ENCODE assay signal across 9 mouse cellular contexts in genomic region chr14:100281734-100282133, GRCm38 (mm10). TPM values are rescaled to one million over a fixed set of nuclear protein-coding genes. Genes with fewer than 3 reads are reported as not detected.
A peak's percentile ranks its signal among the peaks of the same experiment; 100 is the strongest.
DNase-seq lines count a peak whose midpoint lies in the region; ATAC-seq and TF ChIP-seq lines count a peak whose summit lies in the region.
"Had no signal": no experiment of that assay in that cellular context is flagged by ENCODE, and none has a peak within 500 bp of the region (broad histone marks: within the 10 kb centered on the region; RNA-seq: fewer than 3 reads in every experiment).

No protein-coding gene starts in this region.

- no peak for DNase-seq in hindbrain, embryonic 10.5 days (ENCODE audit: low spot score)
- DNase-seq in embryonic facial prominence, embryonic 10.5 days (ENCODE audit: low spot score), result no peak
- DNase-seq in hindbrain, embryonic 14.5 days (ENCODE audit: low spot score), result no peak
- DNase-seq in urinary bladder, adult 18-20 months (ENCODE audit: low spot score in 2 of 2), result no peak
- no peak for DNase-seq in cerebellum, adult 2 months
- no peak for DNase-seq in lung, postnatal 10 days

- H3K4me3 ChIP-seq in hindbrain, embryonic 13.5 days, result peak overlapping the region; percentile 5; the same call in 1 of the 2 replicates
- no peak overlapping the region for H3K4me3 ChIP-seq in hindbrain, embryonic 10.5 days
- H3K4me3 ChIP-seq in embryonic facial prominence, embryonic 10.5 days, result peak overlapping the region; percentile 78; the same call in 1 of the 2 replicates
- no peak overlapping the region; the same call in 1 of the 2 replicates for H3K4me3 ChIP-seq in hindbrain, embryonic 14.5 days (replicated peaks; ENCODE audit: low read length)
- peak overlapping the region; percentile 4; the same call in 1 of the 2 replicates for H3K4me3 ChIP-seq in midbrain, embryonic 12.5 days
- H3K4me3 ChIP-seq in cerebellum, adult 2 months (replicated peaks; ENCODE audit: insufficient read depth, low read depth, low read length), result no peak overlapping the region
- H3K4me3 ChIP-seq: megakaryocyte, embryonic 14.5 days had no signal

- H3K27me3 ChIP-seq in hindbrain, embryonic 13.5 days, result no peaks in the 10 kb centered on the region
- H3K27me3 ChIP-seq in hindbrain, embryonic 10.5 days (ENCODE audit: insufficient read depth, poor library complexity, severe bottlenecking), result peaks cover 10% of the 10 kb centered on the region; the same call in 1 of the 2 replicates
- H3K27me3 ChIP-seq in embryonic facial prominence, embryonic 10.5 days (replicated peaks; ENCODE audit: low read depth, poor library complexity, severe bottlenecking), result no peaks in the 10 kb centered on the region; the same call in 1 of the 2 replicates
- H3K27me3 ChIP-seq in hindbrain, embryonic 14.5 days (ENCODE audit: control insufficient read depth, insufficient read depth, low read length), result no peaks in the 10 kb centered on the region
- H3K27me3 ChIP-seq in midbrain, embryonic 12.5 days, result no peaks in the 10 kb centered on the region
- H3K27me3 ChIP-seq in cerebellum, adult 2 months (ENCODE audit: control insufficient read depth, insufficient read depth, low read length), result no peaks in the 10 kb centered on the region

- ATAC-seq in hindbrain, embryonic 13.5 days (ENCODE audit: low FRiP score), result no peak
- ATAC-seq in hindbrain, embryonic 14.5 days (ENCODE audit: low FRiP score), result no peak
- ATAC-seq in midbrain, embryonic 12.5 days (ENCODE audit: low FRiP score, low read depth), result no peak

- no peak overlapping the region; the same call in 1 of the 2 replicates for H3K9ac ChIP-seq in hindbrain, embryonic 13.5 days
- peak overlapping the region; percentile 25 for H3K9ac ChIP-seq in hindbrain, embryonic 14.5 days
- no peak overlapping the region for H3K9ac ChIP-seq in midbrain, embryonic 12.5 days (replicated peaks)

- TF ChIP-seq CTCF in cerebellum, adult 2 months (IDR thresholded peaks at IDR 0.05; ENCODE audit: borderline replicate concordance, insufficient read depth, low read depth, low read length), result no peak

- no peak overlapping the region for H3K27ac ChIP-seq in hindbrain, embryonic 13.5 days
- H3K27ac ChIP-seq in hindbrain, embryonic 10.5 days, result no peak overlapping the region
- no peak overlapping the region for H3K27ac ChIP-seq in embryonic facial prominence, embryonic 10.5 days (replicated peaks)
- no peak overlapping the region for H3K27ac ChIP-seq in hindbrain, embryonic 14.5 days
- no peak overlapping the region for H3K27ac ChIP-seq in midbrain, embryonic 12.5 days (replicated peaks)
- no peak overlapping the region for H3K27ac ChIP-seq in cerebellum, adult 2 months (ENCODE audit: insufficient read depth, low read length)

- TF ChIP-seq POLR2A in cerebellum, adult 2 months (IDR thresholded peaks at IDR 0.05; ENCODE audit: borderline replicate concordance, insufficient read depth, low read length), result no peak

- H3K4me2 ChIP-seq in hindbrain, embryonic 13.5 days, result peak overlapping the region; percentile 40
- peak overlapping the region; percentile 88 for H3K4me2 ChIP-seq in hindbrain, embryonic 14.5 days (replicated peaks)
- peak overlapping the region; percentile 35 for H3K4me2 ChIP-seq in midbrain, embryonic 12.5 days (replicated peaks)

- no peaks in the 10 kb centered on the region for H3K36me3 ChIP-seq in hindbrain, embryonic 13.5 days
- no peaks in the 10 kb centered on the region for H3K36me3 ChIP-seq in hindbrain, embryonic 10.5 days
- peaks cover 14% of the 10 kb centered on the region for H3K36me3 ChIP-seq in embryonic facial prominence, embryonic 10.5 days (replicated peaks)
- no peaks in the 10 kb centered on the region for H3K36me3 ChIP-seq in hindbrain, embryonic 14.5 days (replicated peaks; ENCODE audit: control insufficient read depth, insufficient read depth)
- no peaks in the 10 kb centered on the region; the same call in 1 of the 2 replicates for H3K36me3 ChIP-seq in midbrain, embryonic 12.5 days

- 53% methylated on average over 3 of the region's 3 CpGs for WGBS in hindbrain, embryonic 13.5 days
- WGBS in hindbrain, embryonic 10.5 days, result 58% methylated on average over 3 of the region's 3 CpGs
- WGBS in embryonic facial prominence, embryonic 10.5 days, result 53% methylated on average over 3 of the region's 3 CpGs
- WGBS in hindbrain, embryonic 14.5 days, result 51% methylated on average over 3 of the region's 3 CpGs
- 52% methylated on average over 3 of the region's 3 CpGs for WGBS in midbrain, embryonic 12.5 days
- 51% methylated on average over 3 of the region's 3 CpGs for WGBS in cerebellum, adult 2 months

- peaks cover 7% of the 10 kb centered on the region for H3K9me3 ChIP-seq in hindbrain, embryonic 13.5 days
- peaks cover 7% of the 10 kb centered on the region for H3K9me3 ChIP-seq in hindbrain, embryonic 10.5 days
- peaks cover 7% of the 10 kb centered on the region; the same call in 1 of the 2 replicates for H3K9me3 ChIP-seq in embryonic facial prominence, embryonic 10.5 days
- H3K9me3 ChIP-seq in hindbrain, embryonic 14.5 days (ENCODE audit: control insufficient read depth, low read length), result 0 out of 2 replicates have a peak, but pooled peaks cover 7% of the 10 kb centered on the region
- peaks cover 3% of the 10 kb centered on the region for H3K9me3 ChIP-seq in midbrain, embryonic 12.5 days
- H3K9me3 ChIP-seq: megakaryocyte, embryonic 14.5 days had no signal

- H3K4me1 ChIP-seq in hindbrain, embryonic 13.5 days (replicated peaks), result peaks cover 26% of the 10 kb centered on the region
- H3K4me1 ChIP-seq in hindbrain, embryonic 10.5 days (replicated peaks), result peaks cover 32% of the 10 kb centered on the region
- H3K4me1 ChIP-seq in embryonic facial prominence, embryonic 10.5 days, result peaks cover 40% of the 10 kb centered on the region
- peaks cover 15% of the 10 kb centered on the region for H3K4me1 ChIP-seq in hindbrain, embryonic 14.5 days (replicated peaks; ENCODE audit: control insufficient read depth, insufficient read depth, low read length)
- peaks cover 20% of the 10 kb centered on the region for H3K4me1 ChIP-seq in midbrain, embryonic 12.5 days
- 0 out of 2 replicates have a peak, but pooled peaks cover 3% of the 10 kb centered on the region for H3K4me1 ChIP-seq in cerebellum, adult 2 months (ENCODE audit: control insufficient read depth, insufficient read depth, low read length)

RNA-seq across cellular contexts. Expression of gene Klf12, which starts 2.7 kb away (rescaled TPM):
- polyA plus RNA-seq in hindbrain, embryonic 13.5 days (2015; fragmentation: Nextera tagmentation; extraction: Ambion mirVana), result 42.8 and 49.0 TPM in 2 replicates
- 12.4 and 19.8 TPM in 2 replicates for polyA plus RNA-seq in hindbrain, embryonic 10.5 days (2016; fragmentation: Nextera tagmentation; extraction: Ambion mirVana)
- 20.3 and 21.3 TPM in 2 replicates for polyA plus RNA-seq in embryonic facial prominence, embryonic 10.5 days (2016; fragmentation: Nextera tagmentation; extraction: Ambion mirVana)
- polyA plus RNA-seq in hindbrain, embryonic 14.5 days (2014; fragmentation: Nextera tagmentation; extraction: Ambion mirVana), result 36.7 and 46.0 TPM in 2 replicates
- 50.3 and 51.0 TPM in 2 replicates for polyA plus RNA-seq in midbrain, embryonic 12.5 days (2016; fragmentation: Nextera tagmentation; extraction: Ambion mirVana)
- polyA plus RNA-seq in cerebellum, adult 2 months (2012; rRNA removed), result 20.5 and 20.9 TPM in 2 replicates

Comparison
In these comparisons a context has a peak if more than half of its experiments do, and no peak if none do; other contexts are left out.
1. H3K4me3 ChIP-seq: peak in hindbrain, embryonic 13.5 days (single experiment), embryonic facial prominence, embryonic 10.5 days (single experiment) and midbrain, embryonic 12.5 days (single experiment); none in hindbrain, embryonic 10.5 days (single experiment), hindbrain, embryonic 14.5 days (single experiment) and cerebellum, adult 2 months (single experiment).
2. H3K4me2 ChIP-seq: peak in every context shown above with its lines; median percentile 88 in hindbrain, embryonic 14.5 days; 40 in hindbrain, embryonic 13.5 days; 35 in midbrain, embryonic 12.5 days.